Mouse (Mus musculus): Measurements from ENCODE around the gene Cdt1.

Gene Cdt1

DNA sequence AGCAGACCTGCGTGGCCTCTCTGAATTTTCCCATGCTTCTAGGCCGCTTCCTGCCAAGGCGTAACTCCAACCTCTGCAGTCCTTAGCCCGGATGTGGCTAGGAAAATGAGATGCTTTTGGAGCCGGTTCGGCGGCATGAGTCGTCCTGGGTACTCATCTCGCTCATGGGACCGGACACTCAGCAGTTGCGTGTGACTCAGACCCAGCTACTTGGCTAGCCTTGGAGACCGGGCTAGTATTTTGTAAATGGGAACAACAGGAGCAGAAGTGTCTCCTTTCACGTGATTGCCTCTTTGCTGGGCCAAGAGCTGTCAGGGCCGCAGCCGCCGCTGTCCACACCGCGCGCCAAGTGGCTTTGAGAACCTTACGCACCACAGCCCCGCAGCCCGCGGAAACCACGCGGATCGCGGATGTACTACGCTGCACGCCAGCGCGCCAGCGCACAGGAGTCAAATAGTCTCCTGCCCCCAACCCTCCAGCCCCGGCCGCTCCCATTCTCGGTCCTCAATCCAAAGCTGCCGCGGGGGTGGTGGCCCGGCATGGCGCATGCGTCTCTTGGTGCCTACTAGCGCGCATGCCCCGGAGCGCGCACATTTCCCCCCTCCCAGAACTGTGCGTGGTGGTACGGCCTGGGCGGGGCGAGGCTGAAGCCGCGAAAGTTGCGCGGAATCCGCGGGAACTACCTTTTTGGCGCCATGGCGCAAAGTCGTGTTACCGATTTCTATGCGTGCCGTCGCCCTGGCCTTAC is at the start of gene Cdt1:
Gene Cdt1 (plus strand): TSS at position 655 of the 748 bp plus-strand sequence.
- peak; percentile 95 for DNase-seq (ENCODE audit: low spot score)

DNA sequence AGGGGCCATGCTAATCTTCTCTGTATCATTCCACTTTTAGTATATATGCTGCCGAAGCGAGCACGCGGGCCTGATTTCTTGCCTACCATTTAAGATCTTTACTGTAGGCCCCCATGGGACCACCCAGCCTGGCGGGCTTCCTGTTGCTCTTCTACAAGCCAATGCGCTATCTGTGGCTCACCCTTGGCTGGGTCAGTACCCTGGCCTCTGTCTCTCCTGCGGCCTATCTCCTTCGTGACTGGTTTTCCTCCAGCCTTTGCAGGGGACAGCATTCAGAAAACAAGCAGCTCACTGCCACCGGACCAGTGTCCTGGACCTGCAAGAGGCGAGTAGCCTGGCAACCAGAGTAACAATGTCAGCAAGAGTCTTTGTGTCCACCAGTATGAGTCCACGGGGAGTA is 47.2 kb upstream of the Cdt1 start:
- DNase-seq (ENCODE audit: low spot score) = no peak

DNA sequence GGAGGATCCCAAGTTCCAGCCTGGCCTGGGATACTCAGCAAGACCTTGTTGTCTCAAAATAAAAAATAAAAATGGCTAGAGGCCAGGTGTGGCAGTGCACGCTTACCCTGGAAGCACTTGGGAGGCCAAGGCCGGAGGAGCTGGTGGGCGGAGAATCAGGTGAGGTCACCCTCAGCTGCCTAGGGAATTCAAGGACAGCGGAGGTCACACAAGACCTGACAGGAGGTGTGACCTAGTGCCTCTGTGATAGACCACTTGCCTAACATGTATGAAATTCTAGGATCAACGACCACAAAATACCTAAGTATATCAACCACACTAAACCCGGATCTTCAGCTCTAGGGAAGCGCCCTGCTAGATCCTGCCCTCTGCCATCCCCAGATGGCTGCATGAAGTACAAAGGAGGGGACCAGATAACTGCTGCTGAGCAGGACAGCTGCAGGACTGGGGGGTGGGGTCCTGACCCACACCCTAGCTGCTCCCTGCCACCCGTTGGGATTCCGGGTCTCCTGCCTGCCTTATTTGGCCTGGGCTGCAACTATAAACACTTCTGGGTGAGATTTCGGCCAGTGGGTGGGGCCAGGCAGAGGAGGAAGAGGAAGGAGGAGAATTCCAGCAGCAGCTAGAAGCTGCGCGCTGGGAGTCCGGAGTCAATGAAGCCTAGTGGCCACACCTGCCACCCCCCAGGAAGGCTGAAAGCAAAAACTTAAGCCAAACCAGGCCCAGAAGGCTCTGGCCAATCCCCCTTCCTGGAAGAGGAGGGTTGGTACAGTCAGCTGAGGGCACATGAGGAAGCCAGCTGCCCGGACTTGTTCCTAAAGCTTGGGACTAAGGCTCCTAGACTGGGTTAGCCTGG is 44.8 kb upstream of the Cdt1 start:
- no peak for DNase-seq (ENCODE audit: low spot score)

DNA sequence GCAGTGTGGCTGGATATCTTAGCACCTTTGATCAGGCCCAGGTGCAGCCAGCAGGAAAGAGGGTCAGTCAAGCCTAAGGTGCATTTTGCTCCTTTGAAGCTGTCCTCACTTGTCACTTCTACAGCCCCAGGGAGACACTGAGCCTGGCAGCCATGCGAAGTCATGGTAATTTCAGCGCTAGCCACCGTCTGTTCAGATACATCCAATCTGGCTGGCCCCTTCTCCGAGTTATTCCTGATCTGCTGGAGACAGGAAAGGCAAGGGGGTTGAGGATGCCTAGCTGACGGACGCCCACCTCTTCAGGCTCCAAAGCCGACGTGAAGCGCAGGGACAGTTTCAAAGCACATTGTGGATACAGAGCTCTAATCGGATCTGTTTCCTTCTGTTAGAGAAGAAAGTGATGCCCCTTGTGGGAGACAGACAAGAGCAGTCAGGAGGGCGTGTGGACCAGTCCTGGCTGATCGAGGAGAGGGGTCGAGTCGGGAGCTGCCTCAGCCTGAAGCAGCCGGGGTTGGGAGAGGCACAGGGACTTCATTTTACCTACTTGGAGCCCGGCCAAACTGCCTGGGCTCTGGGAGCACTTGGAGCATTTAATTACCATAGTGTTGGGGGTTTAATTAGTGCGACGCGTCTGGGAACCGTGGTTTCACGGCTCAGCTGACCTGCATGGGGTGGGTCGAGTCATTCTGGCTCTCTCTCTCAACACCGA is 44.0 kb upstream of the Cdt1 start:
- DNase-seq (ENCODE audit: low spot score) = no peak

DNA sequence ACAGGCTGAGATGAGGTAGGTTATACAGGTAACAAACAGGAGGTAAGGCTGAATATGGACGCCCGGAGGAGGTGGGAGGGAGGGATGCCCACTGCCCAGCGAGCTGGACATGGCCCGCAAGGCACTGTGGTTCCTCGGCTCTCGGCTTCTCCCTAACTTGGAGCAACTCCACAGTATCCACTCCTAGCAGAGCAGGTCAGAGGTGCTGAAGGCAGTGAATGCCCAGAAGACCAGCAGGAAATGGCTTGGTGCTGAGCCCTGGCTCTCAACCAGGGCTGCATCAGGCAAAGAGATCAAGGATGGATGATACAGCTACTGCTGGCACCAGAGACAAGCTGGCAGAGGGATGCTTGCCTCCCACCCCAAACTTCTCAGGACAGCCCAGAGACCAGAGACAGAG is 43.3 kb upstream of the Cdt1 start:
- DNase-seq (ENCODE audit: low spot score) = no peak

DNA sequence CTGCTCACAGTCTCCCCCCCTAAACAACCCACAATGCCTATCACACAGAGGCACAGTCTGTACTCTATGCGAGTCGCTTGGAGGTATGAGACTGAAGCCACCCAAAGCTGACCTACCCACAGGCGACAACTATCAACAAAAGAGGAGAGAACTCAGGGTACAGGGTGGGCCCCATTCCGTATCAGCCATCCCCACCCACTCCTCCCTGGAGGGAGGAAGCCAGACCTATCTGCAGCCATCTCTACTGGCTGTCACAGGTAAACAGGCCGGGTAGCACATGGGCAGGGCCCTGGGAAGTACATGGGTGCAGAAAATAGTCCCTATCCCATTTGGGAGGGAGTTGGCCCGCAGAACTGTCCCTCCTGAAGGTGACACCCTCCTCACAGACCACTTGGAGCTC is 42.8 kb upstream of the Cdt1 start:
- no peak for DNase-seq (ENCODE audit: low spot score)

DNA sequence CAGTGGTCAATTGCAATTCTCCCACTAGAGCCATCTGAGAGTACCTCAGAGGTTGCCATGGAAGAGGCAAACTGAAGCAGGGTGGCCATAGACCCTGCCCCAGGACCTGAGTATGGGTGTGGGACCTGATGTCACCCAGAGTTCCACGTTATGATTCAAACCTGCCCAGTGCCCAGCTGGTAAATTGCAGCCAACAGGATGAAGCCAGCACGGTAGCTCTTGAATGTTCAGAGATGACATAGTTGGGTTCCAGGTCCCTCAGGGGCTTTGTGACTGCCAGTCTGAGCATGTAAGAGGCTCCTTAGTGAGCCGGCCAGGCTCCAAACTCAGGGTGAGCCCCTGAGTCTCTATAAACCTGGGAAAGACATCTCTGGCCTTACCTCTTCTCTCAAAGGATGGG is 41.7 kb upstream of the Cdt1 start:
- DNase-seq (ENCODE audit: low spot score) = no peak

DNA sequence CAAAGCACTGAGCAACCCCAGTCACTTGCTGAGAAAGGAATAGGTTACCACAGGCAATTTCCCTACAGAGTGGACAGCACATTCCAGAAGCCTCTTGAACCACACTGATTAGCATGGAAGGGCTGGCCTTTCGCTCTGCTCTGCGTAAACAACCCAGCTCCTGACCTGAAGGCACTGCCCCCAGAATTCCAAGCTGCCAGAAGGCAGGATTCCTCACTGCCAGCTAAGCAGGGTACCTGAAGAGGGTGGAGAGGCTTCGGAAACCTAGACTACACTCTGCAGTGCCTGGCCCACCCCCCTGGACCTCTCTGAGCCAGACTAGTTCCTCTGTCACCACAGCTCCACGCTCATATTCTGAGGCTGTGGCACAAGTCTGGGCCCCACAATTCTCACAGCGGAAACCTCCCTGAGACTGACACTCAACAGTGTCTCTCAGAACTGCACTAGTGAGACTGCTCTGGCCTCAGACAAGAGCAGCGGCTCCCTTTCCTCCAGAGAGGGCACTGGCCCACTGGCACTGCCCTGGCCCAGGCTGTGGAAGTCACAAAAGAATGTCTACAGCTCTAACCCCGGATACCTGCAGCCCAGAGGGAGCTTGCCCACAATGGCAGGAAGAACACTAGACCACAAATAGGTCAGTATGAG is 41.2 kb upstream of the Cdt1 start:
- DNase-seq (ENCODE audit: low spot score) = no peak

DNA sequence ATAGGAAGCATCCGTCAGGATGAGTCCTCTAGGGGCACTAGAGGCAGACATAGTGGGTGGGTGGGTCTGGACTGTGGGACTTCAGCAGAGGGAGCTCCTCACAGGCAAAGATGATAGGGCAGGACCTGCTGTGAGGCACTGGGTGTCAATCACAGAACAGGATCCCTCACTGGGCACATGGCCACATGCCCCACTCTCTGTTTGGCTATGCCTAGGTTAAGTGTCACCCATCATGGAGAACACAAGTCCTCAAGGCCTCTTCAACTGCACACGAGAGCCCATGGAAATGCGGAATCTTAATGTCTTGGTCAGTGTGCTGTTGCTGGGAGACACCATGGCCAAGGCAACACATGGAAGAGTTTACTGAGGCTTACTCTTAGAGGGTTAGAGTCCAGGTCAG is 39.9 kb upstream of the Cdt1 start:
- no peak for DNase-seq (ENCODE audit: low spot score)

DNA sequence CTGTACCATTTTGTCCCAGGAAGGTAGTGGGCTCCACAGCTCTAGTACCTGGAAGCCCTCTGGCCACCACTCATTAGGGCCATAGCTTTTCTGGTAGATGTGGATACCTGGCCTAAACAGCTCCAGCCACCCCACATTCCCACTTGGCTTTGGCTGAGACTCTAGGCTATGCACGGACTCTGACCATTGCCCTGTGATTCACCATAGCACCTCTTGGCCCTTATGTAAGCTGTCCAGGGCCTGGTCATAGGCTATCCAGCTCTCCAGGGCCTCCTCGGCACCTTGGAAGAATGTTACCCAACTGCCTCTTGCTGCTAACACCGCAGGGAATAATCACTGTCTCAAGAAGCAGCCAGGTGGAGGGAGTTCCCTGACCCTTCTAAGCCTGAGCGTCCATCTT is 38.7 kb upstream of the Cdt1 start:
- DNase-seq (ENCODE audit: low spot score) = no peak

DNA sequence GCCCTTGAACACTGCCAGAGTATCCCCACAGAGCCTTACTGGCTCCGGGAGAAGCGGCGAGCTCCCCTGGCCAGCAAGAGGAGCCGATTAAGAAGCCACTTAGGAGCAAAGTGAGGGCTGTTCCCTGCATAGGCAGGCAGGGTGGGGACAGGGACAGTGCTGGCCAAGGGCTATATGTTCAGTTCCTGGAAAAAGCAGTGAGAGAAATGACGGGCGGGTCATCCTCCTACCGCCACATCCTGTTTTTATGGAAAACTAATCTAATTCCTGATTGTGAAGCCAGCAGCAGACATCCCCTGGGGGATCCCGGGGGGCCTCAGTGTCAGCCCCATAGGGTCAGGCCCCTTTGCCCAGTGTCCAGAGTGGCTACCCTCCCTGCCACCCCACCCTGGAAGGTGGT is 36.5 kb upstream of the Cdt1 start:
- DNase-seq (ENCODE audit: low spot score) = no peak

DNA sequence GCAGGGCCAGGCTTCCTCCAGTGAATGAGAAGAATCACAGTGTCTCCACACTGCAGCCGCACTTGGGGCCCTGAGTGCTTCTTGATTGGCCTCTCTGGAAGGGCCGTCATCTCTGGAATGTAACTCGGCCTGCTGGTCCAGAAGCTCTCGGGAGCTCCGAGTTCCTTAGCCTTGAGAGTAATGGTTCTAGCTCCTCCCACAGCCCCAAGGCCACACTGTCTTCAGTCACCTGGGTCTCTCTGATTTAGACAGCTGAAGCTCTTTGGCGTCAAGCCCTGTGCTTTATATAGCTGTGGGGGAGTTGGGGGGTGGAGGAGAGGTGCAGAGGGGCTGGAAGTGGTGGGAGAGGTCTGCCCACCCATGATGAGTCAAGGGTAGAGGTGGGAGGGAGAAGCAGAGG is 30.8 kb upstream of the Cdt1 start:
- peak; percentile 88 for DNase-seq (ENCODE audit: low spot score)

DNA sequence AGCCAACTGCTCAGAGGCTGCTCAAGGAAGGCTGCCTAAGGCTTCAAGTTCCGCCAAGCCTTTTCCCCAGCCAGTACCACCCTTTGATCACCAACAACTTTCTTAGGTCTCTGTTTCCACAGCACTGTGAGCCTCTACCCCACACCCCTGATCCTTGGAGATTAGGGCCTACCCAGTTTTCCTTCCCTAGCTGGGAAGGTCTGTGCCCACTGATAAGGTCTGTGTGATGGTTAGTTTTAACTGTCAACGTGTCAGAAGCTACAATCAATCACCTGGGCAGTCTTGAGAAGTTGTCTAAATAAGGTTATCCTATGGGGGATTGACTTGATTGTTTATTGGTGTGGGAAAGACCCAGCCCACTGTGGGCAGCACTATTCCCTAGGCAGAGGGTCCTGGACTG is 30.0 kb upstream of the Cdt1 start:
- no peak for DNase-seq (ENCODE audit: low spot score)

DNA sequence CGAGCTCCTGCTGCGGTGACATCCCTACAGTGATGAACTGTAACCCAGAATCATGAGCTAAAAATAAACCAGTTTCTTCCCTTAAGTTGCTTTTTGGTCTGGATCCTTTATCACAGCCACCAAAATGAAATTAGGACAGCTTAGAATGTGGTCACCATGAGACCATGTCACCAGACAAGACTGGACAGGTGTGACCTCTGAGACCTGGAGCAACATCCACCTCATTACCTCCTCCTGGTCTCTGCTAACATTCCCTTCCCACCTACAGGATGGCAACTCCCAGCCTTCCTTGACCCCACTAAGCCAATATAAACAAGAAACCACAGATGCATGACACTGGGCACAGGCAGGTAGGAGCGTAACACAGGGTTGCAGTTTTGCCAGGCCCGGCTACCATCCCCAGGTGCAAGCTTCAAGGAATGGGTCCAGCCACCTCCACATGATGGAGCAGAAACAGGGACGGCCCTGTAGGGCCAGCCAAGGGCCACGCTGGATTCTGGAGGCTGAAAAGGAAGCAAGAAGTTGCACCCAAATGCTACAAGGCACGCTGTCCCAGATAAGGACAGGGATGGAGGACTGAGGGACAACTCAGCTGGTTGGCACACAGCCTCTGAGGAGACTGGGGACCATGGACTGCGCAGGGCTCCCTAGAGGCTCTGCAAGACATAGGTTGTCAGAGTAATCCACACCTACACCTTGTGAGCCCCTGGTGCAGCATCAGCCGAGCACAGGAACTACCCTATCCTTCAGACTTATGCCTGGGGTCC is 29.3 kb upstream of the Cdt1 start:
- no peak for DNase-seq (ENCODE audit: low spot score)

DNA sequence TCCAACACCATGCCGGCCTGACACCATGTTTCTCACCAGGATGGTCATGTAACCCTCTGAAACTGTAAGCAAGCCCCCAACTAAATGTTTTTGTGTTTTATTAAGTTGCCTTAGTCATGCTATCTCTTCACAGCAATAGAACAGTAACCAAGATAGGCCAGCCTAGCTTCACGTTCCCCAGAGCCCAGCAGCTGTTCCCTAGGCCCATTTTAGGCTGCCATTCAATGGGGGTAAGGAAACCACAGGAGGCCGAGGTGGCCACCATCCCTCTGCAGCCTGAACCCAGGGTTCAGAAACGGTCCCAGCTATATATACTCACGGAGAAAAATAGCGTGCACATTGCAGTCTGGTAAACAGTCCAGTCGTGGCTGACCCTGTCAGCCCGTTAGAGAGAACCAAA is 23.7 kb upstream of the Cdt1 start:
- DNase-seq (ENCODE audit: low spot score) = no peak

DNA sequence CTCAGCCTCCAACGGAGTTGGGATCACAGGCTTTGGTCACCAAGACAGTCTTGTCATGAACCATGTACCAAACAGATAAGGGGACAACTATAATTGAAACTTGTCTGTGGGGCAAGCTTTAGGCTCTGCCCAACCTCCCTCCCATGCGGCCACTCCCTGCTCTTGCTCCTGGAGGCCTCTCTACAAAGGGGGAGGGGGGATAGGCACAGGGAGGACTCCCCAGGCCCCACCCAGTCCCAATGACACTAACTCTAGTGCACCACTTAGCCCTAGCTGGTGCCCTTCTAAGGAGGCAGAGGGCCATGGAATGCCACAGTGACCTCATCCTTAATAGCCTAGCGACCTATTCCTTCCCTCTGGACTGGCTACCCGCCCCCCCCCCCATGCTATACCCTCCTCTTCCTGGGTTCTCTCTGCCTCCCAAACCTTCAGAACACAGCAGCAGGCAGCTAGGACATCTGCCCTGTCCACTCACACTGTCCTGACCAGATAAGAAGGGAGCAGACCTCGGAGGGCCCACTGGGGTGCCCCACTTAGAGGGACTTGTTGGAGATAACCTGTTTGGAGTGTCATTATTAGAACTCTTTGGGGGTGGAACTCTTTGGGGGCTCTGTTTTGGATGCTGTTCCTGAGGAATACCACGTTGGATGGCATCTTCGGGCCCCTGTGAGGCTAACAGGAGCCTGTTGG is 21.6 kb upstream of the Cdt1 start:
- no peak for DNase-seq (ENCODE audit: low spot score)

DNA sequence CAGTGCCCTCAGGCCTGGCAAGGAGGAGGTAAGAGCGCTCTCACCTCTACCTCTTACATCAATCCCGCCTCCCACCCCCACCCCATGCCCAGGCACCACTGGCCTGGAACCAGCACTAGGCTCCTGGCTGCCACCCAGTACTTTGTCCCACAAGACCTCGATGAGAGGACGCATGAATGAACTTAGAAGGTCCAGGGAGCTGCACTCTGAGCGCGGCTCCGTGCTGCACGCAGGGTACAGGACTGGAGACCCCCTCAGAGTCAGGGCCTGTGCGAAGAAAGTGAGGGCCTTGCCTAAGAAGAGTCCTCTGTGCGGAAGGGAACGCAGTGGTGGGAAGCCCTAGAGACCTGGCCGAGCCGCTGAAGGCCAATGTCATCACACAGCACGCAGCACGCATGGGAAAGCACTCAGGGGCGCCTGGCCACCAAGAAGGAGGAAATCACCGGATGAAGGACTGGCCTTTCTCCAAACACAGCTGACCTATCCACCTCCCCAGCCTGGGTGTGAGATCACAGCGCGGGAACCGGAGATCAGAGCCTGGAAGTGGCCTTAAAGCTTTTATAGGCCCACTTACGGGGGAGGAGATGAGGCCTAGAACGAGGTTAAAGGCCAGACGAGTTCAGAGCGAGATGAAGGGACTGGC is 20.9 kb upstream of the Cdt1 start:
- no peak for DNase-seq (ENCODE audit: low spot score)

DNA sequence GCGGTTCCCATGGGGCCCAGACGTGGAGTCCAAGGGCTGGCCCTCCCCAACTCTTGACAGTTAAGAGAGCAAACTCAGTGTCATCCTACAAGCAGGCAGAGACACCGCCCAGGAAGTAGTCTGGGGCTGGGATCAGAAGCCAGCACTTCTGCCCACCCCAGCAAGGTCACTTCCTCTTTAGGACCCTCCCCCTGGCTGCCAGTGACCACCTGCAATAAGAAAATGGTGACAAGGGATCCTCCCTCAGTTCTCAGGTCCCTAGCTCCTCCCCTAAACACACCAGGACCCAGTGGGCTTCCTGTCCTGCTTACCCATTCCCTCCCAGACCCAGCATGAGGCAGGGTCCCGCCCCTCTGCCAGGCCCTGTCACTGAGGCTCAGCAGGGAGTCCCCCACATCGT is 20.0 kb upstream of the Cdt1 start:
- DNase-seq (ENCODE audit: low spot score) = no peak

DNA sequence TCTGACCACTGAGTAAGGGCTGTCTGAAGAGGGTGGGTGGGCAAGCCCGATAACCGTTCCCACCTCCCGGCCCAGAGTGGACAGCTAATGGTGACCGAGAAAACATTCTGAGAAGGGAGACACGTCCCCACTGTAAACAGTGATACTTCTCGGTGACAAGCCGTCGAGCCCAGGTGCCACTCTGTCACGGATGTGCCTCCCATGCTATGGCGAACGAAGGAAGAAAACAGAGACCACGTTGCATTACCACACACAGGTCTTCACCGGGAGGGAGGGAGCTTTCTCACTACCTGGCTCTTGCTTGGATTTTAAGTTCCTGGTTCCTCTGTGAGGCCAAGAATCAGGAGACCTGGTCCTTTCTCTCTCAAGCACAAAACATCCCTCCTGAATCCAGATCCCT is 19.5 kb upstream of the Cdt1 start:
- no peak for DNase-seq (ENCODE audit: low spot score)

DNA sequence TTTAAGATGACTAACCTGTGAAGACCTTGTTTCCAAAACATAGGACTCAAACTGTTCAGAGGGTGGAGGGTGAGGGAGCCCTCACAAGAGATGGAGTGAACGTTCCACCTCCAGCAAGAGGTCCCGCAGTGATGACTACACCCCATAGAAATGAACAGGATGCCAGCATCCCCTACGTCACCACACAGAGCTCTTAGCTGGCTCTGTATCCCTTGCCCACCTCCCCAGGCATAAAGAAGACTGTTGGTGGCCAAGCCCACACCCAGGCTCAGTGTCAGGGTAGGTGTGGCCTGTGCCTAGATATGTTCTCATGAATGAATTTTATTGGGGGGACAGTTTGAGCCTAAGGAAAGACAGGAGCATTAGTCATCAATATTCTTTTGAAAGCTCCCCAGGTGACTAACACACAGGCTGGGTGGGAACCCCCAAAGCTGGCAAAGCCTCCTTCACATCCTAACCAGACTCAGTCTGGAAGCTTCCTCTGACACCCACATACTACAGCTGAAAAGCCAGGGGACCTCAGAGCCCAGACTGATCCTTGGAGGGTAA is 18.9 kb upstream of the Cdt1 start:
- no peak for DNase-seq (ENCODE audit: low spot score)

All from testis, postnatal 10 days (tissue).